Comparison of ENCODE assay signal across 8 mouse cellular contexts in the genomic region with DNA sequence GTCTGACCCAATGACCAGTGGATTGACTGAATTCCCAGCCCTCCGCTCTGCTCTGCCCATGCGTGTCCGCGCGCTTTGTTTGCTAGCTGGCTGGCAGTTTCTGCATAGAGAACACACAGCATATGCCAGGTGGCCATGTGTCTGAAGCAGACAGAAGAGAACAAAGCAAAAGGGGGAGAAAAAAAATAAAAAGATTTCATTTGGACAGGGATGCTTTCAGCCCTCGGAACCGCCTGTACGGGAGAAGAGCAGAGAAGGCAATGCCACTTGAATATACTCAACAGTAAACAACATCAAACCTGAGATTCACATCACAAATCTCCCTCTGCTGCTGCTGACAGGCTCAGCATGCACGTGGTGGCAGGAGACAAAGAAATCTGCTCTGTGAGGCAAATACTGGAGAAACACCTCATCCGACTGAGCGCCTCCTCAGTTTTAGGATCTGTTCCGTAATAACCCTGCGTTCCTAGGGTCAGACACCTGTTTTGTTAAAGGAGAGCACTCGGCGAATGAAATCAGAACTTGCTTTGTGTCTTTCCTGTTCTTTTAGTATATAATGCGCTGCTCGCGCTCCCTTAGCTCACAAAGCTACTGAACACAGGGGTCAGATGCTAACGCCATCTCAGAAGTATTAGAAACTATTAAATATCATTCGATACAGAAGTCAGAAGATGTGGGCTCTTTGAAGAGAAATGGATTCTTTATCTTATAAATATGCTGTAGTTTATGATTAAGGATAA.
A peak's percentile ranks its signal among the peaks of the same experiment; 100 is the strongest.
DNase-seq lines count a peak whose midpoint lies in the region; ATAC-seq and TF ChIP-seq lines count a peak whose summit lies in the region.

No protein-coding gene starts in this region.

- no peaks in the 10 kb centered on the region for H3K27me3 ChIP-seq in hindbrain, embryonic 12.5 days
- no peaks in the 10 kb centered on the region for H3K27me3 ChIP-seq in liver, embryonic 11.5 days (replicated peaks; ENCODE audit: control insufficient read depth, insufficient read depth, low read length)
- no peaks in the 10 kb centered on the region for H3K27me3 ChIP-seq in liver, postnatal 0 days (ENCODE audit: insufficient read depth, low read length)

- H3K4me3 ChIP-seq in hindbrain, embryonic 12.5 days, result no peak overlapping the region
- no peak overlapping the region for H3K4me3 ChIP-seq in liver, embryonic 11.5 days (ENCODE audit: low read depth, low read length)
- H3K4me3 ChIP-seq in liver, postnatal 0 days (ENCODE audit: low read depth, low read length), result no peak overlapping the region

- intact Hi-C loops in left cerebral cortex, postnatal 36 days (cut with DNase I), result no loop called here

- peak; percentile 97 for ATAC-seq in hindbrain, embryonic 12.5 days (ENCODE audit: low FRiP score)
- ATAC-seq in liver, embryonic 11.5 days (replicated peaks; ENCODE audit: low FRiP score), result no peak
- ATAC-seq in liver, postnatal 0 days, result no peak

- peak overlapping the region; percentile 46; the same call in 1 of the 2 replicates for H3K9ac ChIP-seq in hindbrain, embryonic 12.5 days
- H3K9ac ChIP-seq in liver, embryonic 11.5 days (ENCODE audit: low read depth, low read length), result no peak overlapping the region
- H3K9ac ChIP-seq in liver, postnatal 0 days (replicated peaks), result no peak overlapping the region

- TF ChIP-seq EP300 in liver, postnatal 0 days (IDR thresholded peaks at IDR 0.05; ENCODE audit: low read depth), result no peak

- no peaks in the 10 kb centered on the region for H3K36me3 ChIP-seq in hindbrain, embryonic 12.5 days
- H3K36me3 ChIP-seq in liver, embryonic 11.5 days (ENCODE audit: control insufficient read depth, insufficient read depth, low read length), result no peaks in the 10 kb centered on the region
- H3K36me3 ChIP-seq in liver, postnatal 0 days (replicated peaks; ENCODE audit: insufficient read depth, low read length), result no peaks in the 10 kb centered on the region

- WGBS in hindbrain, embryonic 12.5 days, result 43% methylated on average over 20 of the region's 20 CpGs
- WGBS in liver, embryonic 11.5 days, result 86% methylated on average over 20 of the region's 20 CpGs
- WGBS in liver, postnatal 0 days (ENCODE audit: insufficient replicate concordance), result 82% methylated on average over 20 of the region's 20 CpGs

- H3K4me2 ChIP-seq in hindbrain, embryonic 12.5 days (replicated peaks), result peak overlapping the region; percentile 30
- H3K4me2 ChIP-seq in liver, embryonic 11.5 days, result no peak overlapping the region
- no peak overlapping the region for H3K4me2 ChIP-seq in liver, postnatal 0 days (ENCODE audit: low read depth, low read length)

- H3K27ac ChIP-seq in hindbrain, embryonic 12.5 days, result peak overlapping the region; percentile 93
- no peak overlapping the region for H3K27ac ChIP-seq in liver, embryonic 11.5 days (ENCODE audit: low read depth, low read length)
- no peak overlapping the region for H3K27ac ChIP-seq in liver, postnatal 0 days (ENCODE audit: low read depth)

- TF ChIP-seq CTCF in liver, postnatal 0 days (IDR thresholded peaks at IDR 0.05; ENCODE audit: low read depth), result no peak

- DNase-seq in layer of hippocampus, adult 11-12 months (ENCODE audit: low spot score), result peak; percentile 37
- DNase-seq in layer of hippocampus, adult 9-10 months (ENCODE audit: low spot score), result no peak
- peak; percentile 56 to 58 for DNase-seq in left cerebral cortex, postnatal 36 days (ENCODE audit: low spot score in 2 of 2)
- DNase-seq in right cerebral cortex, adult 18-20 months, result peak; percentile 44
- no peak for DNase-seq in liver, embryonic 11.5 days (ENCODE audit: low spot score)
- no peak for DNase-seq in lung, postnatal 36 days
- no peak for DNase-seq in liver, postnatal 0 days

- peaks cover 12% of the 10 kb centered on the region for H3K4me1 ChIP-seq in hindbrain, embryonic 12.5 days
- H3K4me1 ChIP-seq in liver, embryonic 11.5 days (replicated peaks; ENCODE audit: control insufficient read depth, insufficient read depth, low read length), result no peaks in the 10 kb centered on the region
- H3K4me1 ChIP-seq in liver, postnatal 0 days (ENCODE audit: insufficient read depth), result no peaks in the 10 kb centered on the region

- H3K9me3 ChIP-seq in hindbrain, embryonic 12.5 days (replicated peaks), result no peaks in the 10 kb centered on the region
- no peaks in the 10 kb centered on the region for H3K9me3 ChIP-seq in liver, embryonic 11.5 days (ENCODE audit: control insufficient read depth, low read length)
- no peaks in the 10 kb centered on the region for H3K9me3 ChIP-seq in liver, postnatal 0 days (ENCODE audit: low read length)

Comparison
In these comparisons a context has a peak if more than half of its experiments do, and no peak if none do; other contexts are left out.
1. DNase-seq: peak in layer of hippocampus, adult 11-12 months (single experiment), left cerebral cortex, postnatal 36 days (2 of 2) and right cerebral cortex, adult 18-20 months (single experiment); none in layer of hippocampus, adult 9-10 months (single experiment), liver, embryonic 11.5 days (single experiment), lung, postnatal 36 days (single experiment) and liver, postnatal 0 days (single experiment).